Mouse (Mus musculus): ENCODE data around the gene Hnf1a. TPM values are rescaled to one million over a fixed set of nuclear protein-coding genes. Genes with fewer than 3 reads are reported as not detected.

The Hnf1a gene
- polyA plus RNA-seq, 1 experiment: 4.0 TPM

GRCm38 (mm10) chr5:115011519-115012261 lies 40.8 kb upstream of the Hnf1a start:
- Histone ChIP-seq H3K27me3 (ENCODE audit: control insufficient read depth, insufficient read depth, low read length) (no peaks in the 10 kb centered on the region), H3K36me3 (ENCODE audit: control insufficient read depth, insufficient read depth, low read length) (no peaks in the 10 kb centered on the region), H3K4me3 (ENCODE audit: control insufficient read depth, insufficient read depth, low read length) (peak overlapping the region; percentile 89), H3K4me1 (replicated peaks; ENCODE audit: control insufficient read depth, insufficient read depth, low read length) (peaks cover 18% of the 10 kb centered on the region), H3K27ac (ENCODE audit: control insufficient read depth, insufficient read depth, low read length) (peak overlapping the region; percentile 3; the same call in 1 of the 2 replicates)
- TF ChIP-seq POLR2A (IDR thresholded peaks at IDR 0.05; ENCODE audit: control insufficient read depth, extremely low read depth, insufficient read depth, low read length, poor library complexity) (no peak), CTCF (IDR thresholded peaks at IDR 0.05; ENCODE audit: borderline replicate concordance, control insufficient read depth, extremely low read depth, insufficient read depth, low read length, poor library complexity) (no peak)
- 1% methylated on average over 63 of the region's 63 CpGs for WGBS
- DNase-seq: peak; percentile 63

GRCm38 (mm10) chr5:115011217-115011518 lies 40.3 kb upstream of the Hnf1a start:
- H3K27ac ChIP-seq (ENCODE audit: control insufficient read depth, insufficient read depth, low read length): 0 out of 2 replicates have a peak overlapping the region, but pooled peaks have one; percentile 3
- no peaks in the 10 kb centered on the region for H3K27me3 ChIP-seq (ENCODE audit: control insufficient read depth, insufficient read depth, low read length)
- TF ChIP-seq POLR2A (IDR thresholded peaks at IDR 0.05; ENCODE audit: control insufficient read depth, extremely low read depth, insufficient read depth, low read length, poor library complexity) (no peak), CTCF (IDR thresholded peaks at IDR 0.05; ENCODE audit: borderline replicate concordance, control insufficient read depth, extremely low read depth, insufficient read depth, low read length, poor library complexity) (no peak)
- no peaks in the 10 kb centered on the region for H3K36me3 ChIP-seq (ENCODE audit: control insufficient read depth, insufficient read depth, low read length)
- H3K4me3 ChIP-seq (ENCODE audit: control insufficient read depth, insufficient read depth, low read length): peak overlapping the region; percentile 89
- H3K4me1 ChIP-seq (replicated peaks; ENCODE audit: control insufficient read depth, insufficient read depth, low read length): peaks cover 17% of the 10 kb centered on the region
- 3% methylated on average over 55 of the region's 57 CpGs for WGBS
- DNase-seq: no peak

GRCm38 (mm10) chr5:115010577-115011216 lies 39.8 kb upstream of the Hnf1a start, which contains the start of gene Sppl3:
Sppl3 (plus strand) TSS chr5:115011137.
- Histone ChIP-seq H3K36me3 (ENCODE audit: control insufficient read depth, insufficient read depth, low read length) (no peaks in the 10 kb centered on the region), H3K4me3 (ENCODE audit: control insufficient read depth, insufficient read depth, low read length) (peak within 1 kb of the TSS; percentile 89), H3K4me1 (replicated peaks; ENCODE audit: control insufficient read depth, insufficient read depth, low read length) (peaks cover 17% of the 10 kb centered on the region), H3K27ac (ENCODE audit: control insufficient read depth, insufficient read depth, low read length) (peak within 1 kb of the TSS; percentile 3; the same call in 1 of the 2 replicates), H3K27me3 (ENCODE audit: control insufficient read depth, insufficient read depth, low read length) (no peaks in the 10 kb centered on the region)
- TF ChIP-seq POLR2A (IDR thresholded peaks at IDR 0.05; ENCODE audit: control insufficient read depth, extremely low read depth, insufficient read depth, low read length, poor library complexity) (peak; percentile 88), CTCF (IDR thresholded peaks at IDR 0.05; ENCODE audit: borderline replicate concordance, control insufficient read depth, extremely low read depth, insufficient read depth, low read length, poor library complexity) (peak; percentile 32; the same call in 1 of the 2 replicates)
- peak; percentile 93 for DNase-seq
- 2% methylated on average over 65 of the region's 65 CpGs for WGBS

- 56% methylated on average over 3 of the region's 3 CpGs for WGBS
- no peak for DNase-seq
Measured at GRCm38 (mm10) chr5:115009961-115010360, 39.1 kb upstream of the Hnf1a start.

GRCm38 (mm10) chr5:115009143-115009542 lies 38.2 kb upstream of the Hnf1a start:
- H3K36me3 ChIP-seq (ENCODE audit: control insufficient read depth, insufficient read depth, low read length): no peaks in the 10 kb centered on the region
- no peak overlapping the region for H3K27ac ChIP-seq (ENCODE audit: control insufficient read depth, insufficient read depth, low read length)
- peaks cover 17% of the 10 kb centered on the region for H3K4me1 ChIP-seq (replicated peaks; ENCODE audit: control insufficient read depth, insufficient read depth, low read length)
- TF ChIP-seq POLR2A (IDR thresholded peaks at IDR 0.05; ENCODE audit: control insufficient read depth, extremely low read depth, insufficient read depth, low read length, poor library complexity): no peak
- TF ChIP-seq CTCF (IDR thresholded peaks at IDR 0.05; ENCODE audit: borderline replicate concordance, control insufficient read depth, extremely low read depth, insufficient read depth, low read length, poor library complexity): no peak
- no peak for DNase-seq
- H3K4me3 ChIP-seq (ENCODE audit: control insufficient read depth, insufficient read depth, low read length): no peak overlapping the region
- 95% methylated on average over 6 of the region's 6 CpGs for WGBS
- no peaks in the 10 kb centered on the region for H3K27me3 ChIP-seq (ENCODE audit: control insufficient read depth, insufficient read depth, low read length)

More at GRCm38 (mm10) chr5:115009961-115010360, 39.1 kb upstream of the Hnf1a start:
- Histone ChIP-seq H3K4me1 (replicated peaks; ENCODE audit: control insufficient read depth, insufficient read depth, low read length) (peaks cover 17% of the 10 kb centered on the region), H3K36me3 (ENCODE audit: control insufficient read depth, insufficient read depth, low read length) (no peaks in the 10 kb centered on the region), H3K27ac (ENCODE audit: control insufficient read depth, insufficient read depth, low read length) (no peak overlapping the region), H3K27me3 (ENCODE audit: control insufficient read depth, insufficient read depth, low read length) (no peaks in the 10 kb centered on the region), H3K4me3 (ENCODE audit: control insufficient read depth, insufficient read depth, low read length) (no peak overlapping the region)
- TF ChIP-seq POLR2A (IDR thresholded peaks at IDR 0.05; ENCODE audit: control insufficient read depth, extremely low read depth, insufficient read depth, low read length, poor library complexity): no peak
- TF ChIP-seq CTCF (IDR thresholded peaks at IDR 0.05; ENCODE audit: borderline replicate concordance, control insufficient read depth, extremely low read depth, insufficient read depth, low read length, poor library complexity): no peak

- TF ChIP-seq POLR2A (IDR thresholded peaks at IDR 0.05; ENCODE audit: control insufficient read depth, extremely low read depth, insufficient read depth, low read length, poor library complexity) (no peak), CTCF (IDR thresholded peaks at IDR 0.05; ENCODE audit: borderline replicate concordance, control insufficient read depth, extremely low read depth, insufficient read depth, low read length, poor library complexity) (no peak)
- DNase-seq: no peak
- H3K4me3 ChIP-seq (ENCODE audit: control insufficient read depth, insufficient read depth, low read length): no peak overlapping the region
- peaks cover 15% of the 10 kb centered on the region for H3K4me1 ChIP-seq (replicated peaks; ENCODE audit: control insufficient read depth, insufficient read depth, low read length)
- no peaks in the 10 kb centered on the region for H3K27me3 ChIP-seq (ENCODE audit: control insufficient read depth, insufficient read depth, low read length)
- no peak overlapping the region for H3K27ac ChIP-seq (ENCODE audit: control insufficient read depth, insufficient read depth, low read length)
- 97% methylated on average over 7 of the region's 7 CpGs for WGBS
- no peaks in the 10 kb centered on the region for H3K36me3 ChIP-seq (ENCODE audit: control insufficient read depth, insufficient read depth, low read length)
Measured at GRCm38 (mm10) chr5:115008307-115008706, 37.4 kb upstream of the Hnf1a start.
